Mouse (Mus musculus): Measurements from ENCODE around the gene Prelid3b.

Gene Prelid3b

DNA sequence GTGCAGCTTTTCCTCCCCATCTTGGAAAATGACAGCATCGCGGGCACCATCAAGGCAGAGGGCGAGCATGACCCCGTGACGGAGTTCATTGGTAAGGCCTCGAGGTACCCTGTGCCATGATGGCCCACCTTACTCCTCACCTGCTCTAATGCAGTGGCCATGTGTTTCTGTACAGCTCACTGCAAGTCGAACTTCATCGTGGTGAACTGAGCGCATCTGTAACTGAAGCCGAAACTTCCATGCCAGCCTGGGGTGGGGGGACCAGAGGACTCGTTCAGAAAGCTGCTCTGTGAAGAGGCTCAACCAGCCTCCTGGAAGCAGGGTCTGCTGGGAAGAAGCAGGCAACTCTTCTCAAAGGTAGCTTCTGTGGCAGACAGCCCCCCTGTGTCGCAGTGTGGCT is 46.0 kb downstream of the Prelid3b start:
- no peak for DNase-seq (ENCODE audit: low spot score)

DNA sequence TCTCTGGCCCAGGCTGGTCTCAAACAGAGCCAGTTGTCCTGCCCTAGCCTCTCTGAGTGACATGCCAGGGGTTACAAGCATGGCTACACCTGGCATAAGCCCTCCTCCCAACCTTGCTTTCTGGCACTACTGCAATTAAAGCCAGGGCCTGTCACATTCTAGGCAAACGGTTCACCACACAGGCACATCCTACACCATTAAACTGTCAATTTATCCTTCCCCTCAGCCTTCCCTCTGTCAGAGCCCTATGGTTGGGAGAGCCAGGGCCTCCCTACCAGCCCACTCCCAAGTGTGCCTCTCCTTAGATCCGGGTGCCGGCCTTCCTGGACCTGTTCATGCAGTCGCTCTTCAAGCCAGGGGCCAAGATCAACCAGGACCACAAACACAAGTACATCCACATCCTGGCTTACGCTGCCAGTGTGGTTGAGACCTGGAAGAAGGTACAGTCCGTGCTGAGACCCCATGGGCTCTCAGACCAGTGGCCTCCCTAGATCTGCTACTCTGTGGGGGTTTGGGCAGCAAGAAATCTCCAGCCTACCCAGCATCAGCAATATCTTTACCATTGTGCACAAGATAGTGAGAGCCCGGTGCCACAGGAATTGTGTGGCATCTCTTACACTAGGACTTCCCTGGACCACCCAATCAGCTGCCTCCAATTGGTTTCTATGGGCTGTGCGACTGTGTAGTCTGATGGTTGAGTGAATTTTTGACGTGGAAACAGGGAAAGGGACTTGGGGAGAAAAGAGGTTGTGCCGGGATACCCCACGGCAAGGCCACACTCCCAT is 48.4 kb downstream of the Prelid3b start:
- DNase-seq (ENCODE audit: low spot score), result no peak

DNA sequence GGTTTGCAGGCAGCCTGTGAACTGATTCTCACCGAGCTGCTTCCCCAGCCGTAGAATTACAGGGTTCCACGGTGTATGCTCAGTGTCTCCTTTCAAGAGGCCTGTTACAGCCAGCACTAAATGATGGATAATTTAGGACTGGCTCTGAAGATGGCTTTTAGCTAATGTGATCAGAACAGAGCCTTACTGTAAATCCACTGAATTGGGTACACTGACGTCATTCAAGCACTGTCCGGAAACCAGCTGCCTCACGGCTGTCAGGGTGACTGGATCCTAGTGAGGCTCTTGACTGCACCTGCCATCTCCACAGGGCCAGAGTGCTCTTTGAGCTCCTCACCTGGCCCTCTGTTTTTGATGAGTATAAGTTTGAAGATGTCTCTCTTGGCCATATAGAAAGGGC is 51.8 kb downstream of the Prelid3b start:
- DNase-seq (ENCODE audit: low spot score), result no peak

DNA sequence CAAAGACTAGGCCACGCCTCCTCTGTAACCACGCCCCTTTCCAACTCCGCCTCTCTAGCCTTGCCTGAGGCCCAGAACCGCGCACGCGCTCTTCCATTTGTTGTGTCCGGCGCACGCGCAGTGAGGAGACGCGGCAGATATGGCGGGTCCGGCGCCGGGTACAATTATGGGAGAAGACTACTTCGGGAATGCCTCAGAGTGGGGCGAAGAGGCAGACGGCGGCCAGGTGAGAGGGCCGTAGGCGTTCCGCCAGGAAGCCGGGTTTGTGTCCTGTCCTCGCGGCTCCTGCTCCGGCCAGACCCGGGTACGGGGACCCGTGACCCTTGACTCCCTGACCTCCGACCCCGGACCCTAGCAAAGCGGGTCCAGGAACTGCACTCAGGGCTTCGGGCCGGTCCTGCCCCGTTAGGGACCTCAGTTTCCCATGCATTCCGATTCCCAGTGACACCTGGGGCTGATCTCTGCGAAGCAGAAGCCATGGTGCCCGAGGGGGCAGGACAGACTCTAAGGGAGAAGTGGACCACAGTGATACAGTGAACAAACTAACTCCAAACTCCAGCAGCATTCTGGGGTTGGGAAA is 57.1 kb downstream of the Prelid3b start, which contains the start of gene Nelfcd:
Nelfcd (plus strand) TSS at position 74 of the 580 bp plus-strand sequence.
- peak; percentile 99 for DNase-seq (ENCODE audit: low spot score)
